Mouse (Mus musculus) C2C12 (cell line): ENCODE results near the gene Slc26a3. TPM values are rescaled to one million over a fixed set of nuclear protein-coding genes. Genes with fewer than 3 reads are reported as not detected.

ENCODE experiments used
- H3K27me3 ChIP-seq: one replicate; pipeline ENCODE4 v1.6.1; 2011; ENCODE audit not compliant: control insufficient read depth, insufficient read depth, insufficient read length
- H3K36me3 ChIP-seq: one replicate; pipeline ENCODE4 v1.6.1; 2011; ENCODE audit not compliant: control insufficient read depth, insufficient read depth
- H3K4me3 ChIP-seq: one replicate; pipeline ENCODE4 v1.5.1; 2011; ENCODE audit warnings: mild to moderate bottlenecking, control low read depth; ENCODE audit not compliant: poor library complexity, insufficient read depth, severe bottlenecking
- H3K79me2 ChIP-seq: one replicate; pipeline ENCODE4 v1.6.1; 2011; ENCODE audit not compliant: control insufficient read depth, insufficient read depth
- H3K79me3 ChIP-seq: one replicate; pipeline ENCODE4 v1.6.1; 2011; ENCODE audit warnings: low read depth, control low read depth
- H3ac ChIP-seq: one replicate; pipeline ENCODE3; 2011; ENCODE audit warnings: low read depth; ENCODE audit not compliant: control insufficient read depth, insufficient read length
- CEBPB ChIP-seq: IDR thresholded peaks from one replicate; pipeline ENCODE4 v1.6.1; 2011; ENCODE audit warnings: low read depth, mild to moderate bottlenecking, control low read depth, moderate library complexity
- CTCF ChIP-seq: IDR thresholded peaks from one replicate; pipeline ENCODE4 v1.5.1; 2011; ENCODE audit not compliant: control insufficient read depth, insufficient read depth, insufficient read length
- FOSL1 ChIP-seq: IDR thresholded peaks from one replicate; pipeline ENCODE4 v1.8.0; 2011; ENCODE audit warnings: mild to moderate bottlenecking, low read length; ENCODE audit not compliant: poor library complexity, insufficient read depth, severe bottlenecking
- MAX ChIP-seq: IDR thresholded peaks from one replicate; pipeline ENCODE4 v1.6.1; 2011; ENCODE audit warnings: mild to moderate bottlenecking, control low read depth
- MYOD1 ChIP-seq: IDR thresholded peaks from one replicate; pipeline ENCODE4 v1.6.1; 2011; ENCODE audit warnings: low read depth; ENCODE audit not compliant: control insufficient read depth, insufficient read length
- MYOG ChIP-seq: IDR thresholded peaks from one replicate; pipeline ENCODE4 v1.6.1; 2011; ENCODE audit not compliant: control insufficient read depth, insufficient read length; ENCODE audit errors: extremely low read depth
- USF1 ChIP-seq: IDR thresholded peaks from one replicate; pipeline ENCODE4 v1.6.1; 2011; ENCODE audit warnings: low read depth, mild to moderate bottlenecking, control low read depth, moderate library complexity
- polyA plus RNA-seq: library from polyadenylated mRNA; unstranded; fragments of >200 nt; fragmentation: generic; extraction: Trizol; gene quantifications from one replicate; pipeline ENCODE4 v1.2.1, GENCODE M21; 2012; ENCODE audit warnings: missing spikeins

The Slc26a3 gene
- polyA plus RNA-seq, 1 experiment = not detected

- Histone ChIP-seq H3K79me2 (peaks cover 42% of the 10 kb centered on the region), H3K79me3 (peaks cover 37% of the 10 kb centered on the region), H3K27me3 (no peaks in the 10 kb centered on the region), H3ac (peak overlapping the region; percentile 37), H3K36me3 (no peaks in the 10 kb centered on the region), H3K4me3 (peak overlapping the region; percentile 98)
- TF ChIP-seq MAX (no peak), CEBPB (no peak), MYOD1 (no peak), CTCF (no peak)
These were observed 109.5 kb downstream of the Slc26a3 start for GRCm38 (mm10) chr12:31500196-31500595.

GRCm38 (mm10) chr12:31501266-31501665 lies 110.6 kb downstream of the Slc26a3 start:
- Histone ChIP-seq H3K27me3 (no peaks in the 10 kb centered on the region), H3K4me3 (no peak overlapping the region), H3K36me3 (no peaks in the 10 kb centered on the region), H3K79me2 (peaks cover 31% of the 10 kb centered on the region), H3ac (no peak overlapping the region), H3K79me3 (peaks cover 28% of the 10 kb centered on the region)
- TF ChIP-seq FOSL1 = no peak
- no peak for TF ChIP-seq USF1
- TF ChIP-seq MYOD1 = no peak
- TF ChIP-seq MAX = no peak
- no peak for TF ChIP-seq CTCF
- no peak for TF ChIP-seq CEBPB
- no peak for TF ChIP-seq MYOG

GRCm38 (mm10) chr12:31503211-31503610 lies 112.5 kb downstream of the Slc26a3 start:
- Histone ChIP-seq H3K4me3 (no peak overlapping the region), H3K79me2 (peaks cover 12% of the 10 kb centered on the region), H3K27me3 (no peaks in the 10 kb centered on the region), H3K36me3 (no peaks in the 10 kb centered on the region), H3ac (no peak overlapping the region), H3K79me3 (peaks cover 10% of the 10 kb centered on the region)
- TF ChIP-seq MAX (no peak), FOSL1 (no peak), CEBPB (no peak), USF1 (no peak), CTCF (no peak), MYOD1 (no peak), MYOG (no peak)

- TF ChIP-seq MYOG = no peak
- no peak for TF ChIP-seq USF1
- no peak for TF ChIP-seq MAX
- TF ChIP-seq CEBPB = no peak
- no peak for TF ChIP-seq FOSL1
- TF ChIP-seq CTCF = no peak
- no peak for TF ChIP-seq MYOD1
- H3K27me3 ChIP-seq = no peaks in the 10 kb centered on the region
- H3K79me2 ChIP-seq = no peaks in the 10 kb centered on the region
- H3K36me3 ChIP-seq = no peaks in the 10 kb centered on the region
- no peak overlapping the region for H3ac ChIP-seq
- H3K4me3 ChIP-seq = no peak overlapping the region
- no peaks in the 10 kb centered on the region for H3K79me3 ChIP-seq
These were observed 117.2 kb downstream of the Slc26a3 start for GRCm38 (mm10) chr12:31507718-31508364.

GRCm38 (mm10) chr12:31508496-31508895 lies 117.8 kb downstream of the Slc26a3 start:
- H3K4me3 ChIP-seq = no peak overlapping the region

GRCm38 (mm10) chr12:31511218-31511617 lies 120.5 kb downstream of the Slc26a3 start:
- Histone ChIP-seq H3K4me3 (no peak overlapping the region), H3K79me3 (no peaks in the 10 kb centered on the region), H3K36me3 (no peaks in the 10 kb centered on the region), H3K79me2 (no peaks in the 10 kb centered on the region), H3ac (no peak overlapping the region), H3K27me3 (no peaks in the 10 kb centered on the region)
- TF ChIP-seq FOSL1 (no peak), MYOD1 (no peak), MYOG (no peak), MAX (no peak), CTCF (no peak), USF1 (no peak), CEBPB (no peak)

More at GRCm38 (mm10) chr12:31508496-31508895, 117.8 kb downstream of the Slc26a3 start:
- Histone ChIP-seq H3K79me2 (no peaks in the 10 kb centered on the region), H3K27me3 (no peaks in the 10 kb centered on the region), H3K79me3 (no peaks in the 10 kb centered on the region), H3ac (no peak overlapping the region), H3K36me3 (no peaks in the 10 kb centered on the region)
- TF ChIP-seq MAX (no peak), CTCF (no peak), FOSL1 (peak; percentile 42), MYOG (no peak), CEBPB (no peak), MYOD1 (no peak), USF1 (no peak)
